Mouse (Mus musculus): ENCODE measurements around the gene Serpina3b. TPM values are rescaled to one million over a fixed set of nuclear protein-coding genes. Genes with fewer than 3 reads are reported as not detected.

Gene Serpina3b
- polyA plus RNA-seq, 1 experiment = not detected

DNA sequence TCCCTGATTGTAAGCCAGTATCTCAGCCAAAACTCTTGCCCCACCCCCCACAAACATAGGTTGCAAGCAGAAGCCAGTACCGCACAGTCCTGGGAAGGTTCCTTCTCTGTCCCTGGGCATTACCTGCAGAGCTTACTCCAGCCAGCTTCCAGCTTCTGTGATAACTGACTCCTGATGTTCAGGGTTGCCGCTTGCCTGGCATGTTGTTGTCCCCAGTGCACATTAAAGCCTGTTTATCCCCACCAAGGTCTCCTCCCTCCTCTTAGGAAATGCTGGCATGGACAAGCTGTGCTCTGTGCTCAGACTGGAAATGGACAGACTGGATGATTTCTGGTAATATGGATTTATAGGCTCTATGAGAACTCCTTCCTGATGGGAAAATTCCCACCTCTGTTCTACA is 25.9 kb downstream of the Serpina3b start, which contains the start of gene Serpina3c:
TSS of gene Serpina3c (minus strand) at position 215 of the 400 bp plus-strand sequence.
- WGBS = 93% methylated on average over 2 of the region's 2 CpGs
- DNase-seq (ENCODE audit: low read depth, low spot score) = no peak

DNA sequence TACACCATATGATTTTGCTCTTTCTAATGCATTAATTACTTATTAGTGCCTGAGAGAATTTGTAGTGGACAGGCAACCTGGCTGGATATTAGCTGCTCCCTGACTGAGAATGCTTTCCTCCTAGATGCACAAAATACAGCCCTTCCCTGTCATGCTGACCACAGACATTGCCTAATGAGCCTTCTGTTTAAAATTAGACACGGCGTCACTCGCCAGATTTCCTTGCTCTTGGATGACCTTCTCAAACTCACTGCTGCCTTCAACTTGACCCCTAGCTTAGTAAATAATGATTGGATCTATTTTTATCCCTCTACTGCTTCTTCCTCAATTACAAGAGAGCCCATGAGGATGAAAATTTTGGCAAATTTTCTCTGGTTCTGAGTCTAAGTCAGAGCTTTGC is 47.0 kb downstream of the Serpina3b start:
- 63% methylated on average over 3 of the region's 3 CpGs for WGBS
- DNase-seq (ENCODE audit: low read depth, low spot score) = no peak

DNA sequence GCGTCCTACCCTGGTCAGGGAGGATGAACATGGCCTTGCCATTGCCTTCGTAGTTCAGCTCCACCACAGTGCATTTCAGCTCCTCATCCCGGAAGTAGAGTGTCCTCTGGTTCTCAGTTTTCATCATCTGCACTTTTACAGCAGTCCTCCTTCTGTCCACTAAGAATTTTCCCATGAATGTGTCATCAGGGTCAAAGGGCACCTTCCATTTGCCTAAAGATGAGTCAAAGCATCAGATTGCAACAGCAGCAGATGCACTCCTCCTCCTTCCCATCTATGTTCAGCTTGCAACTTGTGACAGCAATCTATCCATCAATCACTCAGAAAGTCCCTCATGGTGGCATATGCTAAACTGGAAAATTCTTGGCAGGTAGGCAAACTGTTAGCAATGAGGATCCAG is 47.8 kb downstream of the Serpina3b start:
- WGBS = 78% methylated on average over 3 of the region's 3 CpGs
- no peak for DNase-seq (ENCODE audit: low read depth, low spot score)

DNA sequence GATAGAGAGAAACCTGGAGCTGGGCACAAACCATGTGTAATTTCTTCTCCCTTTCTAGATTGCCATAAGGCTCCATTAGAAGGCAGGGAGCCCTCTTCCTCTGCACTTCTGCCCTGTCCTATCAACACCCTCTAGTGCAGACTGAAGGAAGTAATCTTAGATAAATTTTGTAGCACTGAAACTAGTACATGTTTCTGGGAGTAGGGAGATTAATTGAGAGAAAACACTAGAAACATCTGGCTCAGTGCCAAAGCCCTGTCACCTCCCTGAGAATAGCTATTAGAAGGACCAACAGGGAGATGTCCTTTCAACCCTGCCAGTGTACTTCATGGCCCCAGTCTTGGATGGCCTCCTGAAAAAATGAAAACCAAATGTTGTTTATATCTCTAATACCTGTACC is 50.8 kb downstream of the Serpina3b start:
- no peak for DNase-seq (ENCODE audit: low read depth, low spot score)

DNA sequence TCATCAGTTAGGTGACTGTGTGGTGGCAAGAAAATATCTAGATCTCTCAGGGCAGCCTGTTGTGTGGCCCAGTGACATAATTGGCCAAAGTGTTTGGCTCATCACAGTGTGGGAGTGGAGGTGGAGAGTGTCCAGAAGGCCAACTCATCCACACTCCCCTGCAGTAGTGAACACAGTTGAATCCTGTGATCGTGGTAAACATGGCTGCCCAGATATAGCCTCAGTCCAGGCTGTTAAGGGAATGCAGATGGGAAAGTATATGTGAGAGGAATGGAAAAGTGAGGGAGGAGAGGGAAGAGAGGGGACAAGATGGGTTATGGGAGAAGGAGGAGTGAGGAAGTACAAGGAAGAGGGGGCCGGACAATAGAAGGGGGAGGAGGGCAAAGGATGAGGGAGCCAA is 51.2 kb downstream of the Serpina3b start:
- 78% methylated on average over 2 of the region's 2 CpGs for WGBS

DNA sequence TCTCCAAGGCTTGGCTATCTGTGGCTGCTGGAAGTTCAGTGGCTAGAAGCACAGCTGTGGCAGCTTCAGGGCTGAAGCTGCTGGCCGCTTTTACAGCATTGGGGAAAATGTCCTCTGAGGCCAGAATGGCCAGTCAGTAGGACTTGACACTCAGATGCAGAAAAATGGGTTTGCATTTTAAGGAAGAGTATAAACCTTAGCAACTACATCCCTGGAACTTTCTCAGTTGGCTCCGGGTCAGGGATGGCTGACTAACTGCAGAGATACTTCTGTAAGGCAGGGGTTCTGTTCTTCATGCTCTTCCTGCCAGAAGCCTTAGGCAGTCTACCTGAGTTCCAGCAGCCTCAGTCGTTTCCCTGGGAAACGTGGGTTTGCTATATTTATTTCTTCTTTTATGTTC is 57.2 kb downstream of the Serpina3b start:
- no peak for DNase-seq (ENCODE audit: low read depth, low spot score)
- WGBS = 54% methylated on average over 4 of the region's 4 CpGs

More for the DNA sequence above, 51.2 kb downstream of the Serpina3b start:
- no peak for DNase-seq (ENCODE audit: low read depth, low spot score)

DNA sequence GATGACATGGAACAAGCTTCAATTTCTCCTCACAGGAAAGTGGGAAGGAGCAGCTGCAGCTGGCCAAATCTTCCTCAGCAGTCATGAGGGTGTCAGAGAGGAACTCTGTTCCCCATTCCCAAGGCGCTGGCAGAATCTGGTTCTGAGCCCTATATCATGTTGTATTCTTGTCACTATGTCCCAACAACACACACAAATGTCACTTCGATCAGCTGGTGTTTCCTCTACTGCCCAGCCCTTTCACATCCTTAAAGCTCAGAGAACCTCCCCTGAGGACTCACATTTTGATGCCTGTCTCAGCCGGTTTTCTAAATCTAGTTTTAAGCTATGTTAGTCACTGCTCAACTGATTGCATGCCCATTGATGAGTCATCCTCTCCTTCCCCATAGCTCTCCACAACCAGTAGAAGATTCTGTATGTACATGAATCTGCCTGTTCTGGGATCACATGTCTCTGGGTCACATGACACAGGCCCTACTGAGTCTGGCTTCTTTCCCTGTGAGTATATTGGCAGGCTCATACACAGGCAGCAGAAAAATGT is 58.3 kb downstream of the Serpina3b start:
- WGBS = 73% methylated on average over 3 of the region's 3 CpGs
- DNase-seq (ENCODE audit: low read depth, low spot score) = no peak

Other genes starting within 250 kb of the Serpina3b start
- 1.4 and 1.5 TPM in 2 replicates for gene Serpina1c, start 223.1 kb upstream of the Serpina3b start, polyA plus RNA-seq (2012; rRNA removed)
- gene Serpina1e, start 169.0 kb upstream of the Serpina3b start, polyA plus RNA-seq (2012; rRNA removed) = 0.73 and 1.7 TPM in 2 replicates
- 0.14 and 0.23 TPM in 2 replicates for gene Serpina11, start 138.0 kb upstream of the Serpina3b start, polyA plus RNA-seq (2012; rRNA removed)
- 0.08 and 0.10 TPM in 2 replicates for gene Serpina9, start 114.2 kb upstream of the Serpina3b start, polyA plus RNA-seq (2012; rRNA removed)
- 0.02 TPM in 1 of 2 replicates, not detected in the other for gene Serpina12, start 83.6 kb upstream of the Serpina3b start, polyA plus RNA-seq (2012; rRNA removed)
- gene Serpina5, start 26.9 kb upstream of the Serpina3b start, polyA plus RNA-seq (2012; rRNA removed) = not detected in 2 replicates
- not detected in 2 replicates for gene Serpina3a, start 15.3 kb upstream of the Serpina3b start, polyA plus RNA-seq (2012; rRNA removed)
- gene Serpina3c, start 25.9 kb downstream of the Serpina3b start, polyA plus RNA-seq (2012; rRNA removed) = 1.2 and 1.4 TPM in 2 replicates
- gene Serpina3f, start 86.5 kb downstream of the Serpina3b start, polyA plus RNA-seq (2012; rRNA removed) = 2.5 and 2.6 TPM in 2 replicates
- 26.2 and 27.5 TPM in 2 replicates for gene Serpina3g, start 108.2 kb downstream of the Serpina3b start, polyA plus RNA-seq (2012; rRNA removed)
- gene Serpina3i, start 135.1 kb downstream of the Serpina3b start, polyA plus RNA-seq (2012; rRNA removed) = 0.22 and 0.42 TPM in 2 replicates
- not detected in 2 replicates for gene Serpina3j, start 186.6 kb downstream of the Serpina3b start, polyA plus RNA-seq (2012; rRNA removed)
- gene Serpina3k, start 210.5 kb downstream of the Serpina3b start, polyA plus RNA-seq (2012; rRNA removed) = 0.05 TPM in 1 of 2 replicates, not detected in the other
- 0.11 and 0.16 TPM in 2 replicates for gene Serpina3m, start 210.5 kb downstream of the Serpina3b start, polyA plus RNA-seq (2012; rRNA removed)

Data from large intestine, adult 2 months (tissue).